In the genomic region with DNA sequence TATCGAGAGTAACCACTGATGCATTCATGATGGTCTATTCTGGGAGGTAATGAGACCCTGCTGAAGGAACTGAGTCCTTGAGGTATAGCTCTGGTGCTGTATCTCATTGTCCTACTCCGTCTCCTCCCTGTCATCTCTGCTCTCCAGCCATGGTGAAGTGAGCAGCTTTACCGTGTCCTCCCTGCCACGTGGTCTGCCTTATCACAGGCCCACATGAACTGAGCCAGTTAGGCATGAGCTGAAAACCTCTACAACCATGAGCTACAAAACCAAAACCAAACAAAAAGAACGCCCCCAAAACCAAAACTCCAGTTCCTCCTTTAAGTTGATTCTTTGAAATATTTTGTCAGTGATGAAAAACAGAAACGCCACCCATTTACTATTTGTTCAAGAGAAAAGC, we compare ENCODE assay signal across 14 mouse cellular contexts.
"Had no signal": no experiment of that assay in that cellular context is flagged by ENCODE, and none has a peak within 500 bp of the region (broad histone marks: within the 10 kb centered on the region; RNA-seq: fewer than 3 reads in every experiment).

No protein-coding gene starts in this region.

- H3K4me1 ChIP-seq: limb, embryonic 15.5 days; midbrain, embryonic 13.5 days had no signal

- H3K4me2 ChIP-seq: limb, embryonic 15.5 days; midbrain, embryonic 13.5 days had no signal

- DNase-seq: kidney, adult 11 months; kidney, adult 9 months; kidney, postnatal 36 days; layer of hippocampus, adult 9-11 months; layer of hippocampus, postnatal 36 days; lung, adult 2 months; lung, postnatal 36 days; thymus, adult 18-20 months; thymus, postnatal 14 days had no signal

- H3K27me3 ChIP-seq: limb, embryonic 15.5 days; midbrain, embryonic 13.5 days had no signal

- H3K9me3 ChIP-seq: limb, embryonic 15.5 days; midbrain, embryonic 13.5 days had no signal

- H3K4me3 ChIP-seq: limb, embryonic 15.5 days; midbrain, embryonic 13.5 days; myocyte had no signal

- H3K9ac ChIP-seq: limb, embryonic 15.5 days; midbrain, embryonic 13.5 days had no signal

- H3K27ac ChIP-seq: kidney, postnatal 0 days; limb, embryonic 15.5 days; midbrain, embryonic 13.5 days had no signal

- ATAC-seq: lung, postnatal 0 days; midbrain, embryonic 13.5 days had no signal
